Comparison of ENCODE assay signal across 9 mouse cellular contexts in the genomic region with DNA sequence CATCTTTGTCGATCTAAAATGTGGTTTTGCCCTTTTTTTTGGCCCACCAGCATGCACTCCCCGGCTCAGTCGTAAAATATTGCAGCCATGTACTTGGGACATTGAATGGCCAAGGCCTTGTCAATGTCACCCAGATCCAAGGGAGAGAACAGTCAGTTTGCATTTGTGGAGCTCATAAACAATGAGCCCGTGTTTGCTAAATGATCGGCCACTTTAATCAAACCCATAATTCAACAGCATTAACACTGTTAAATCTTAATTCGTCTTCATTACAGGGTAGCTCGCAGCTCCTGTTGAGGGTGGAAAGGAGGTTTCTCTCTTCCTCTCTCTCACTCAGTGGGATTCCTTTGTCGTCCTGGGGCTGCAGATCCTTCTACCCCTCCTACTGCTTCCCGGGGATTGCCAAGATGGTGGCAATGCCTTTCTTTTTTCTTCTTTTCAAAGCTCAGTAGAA.
DNase-seq lines count a peak whose midpoint lies in the region; ATAC-seq and TF ChIP-seq lines count a peak whose summit lies in the region.
"Had no signal": no experiment of that assay in that cellular context is flagged by ENCODE, and none has a peak within 500 bp of the region (broad histone marks: within the 10 kb centered on the region; RNA-seq: fewer than 3 reads in every experiment).

No protein-coding gene starts in this region.

- WGBS in kidney, embryonic 15.5 days = 17% methylated on average over 9 of the region's 9 CpGs
- WGBS in embryonic facial prominence, embryonic 14.5 days = 22% methylated on average over 9 of the region's 9 CpGs
- 28% methylated on average over 9 of the region's 9 CpGs for WGBS in intestine, embryonic 15.5 days
- whole genome bisulfite sequencing in midbrain, postnatal 0 days = 12% methylated on average over 9 of the region's 9 CpGs

- H3K36me3 ChIP-seq in kidney, embryonic 15.5 days = no peaks in the 10 kb centered on the region
- H3K36me3 ChIP-seq in embryonic facial prominence, embryonic 14.5 days (ENCODE audit: control insufficient read depth, insufficient read depth, low read length) = no peaks in the 10 kb centered on the region
- no peaks in the 10 kb centered on the region for H3K36me3 ChIP-seq in intestine, embryonic 15.5 days
- no peaks in the 10 kb centered on the region for H3K36me3 ChIP-seq in midbrain, postnatal 0 days (ENCODE audit: insufficient read depth, low read length)

- TF ChIP-seq CTCF in midbrain, postnatal 0 days (IDR thresholded peaks at IDR 0.05) = no peak

- H3K4me1 ChIP-seq in kidney, embryonic 15.5 days = peaks cover 21% of the 10 kb centered on the region
- H3K4me1 ChIP-seq in embryonic facial prominence, embryonic 14.5 days (ENCODE audit: control insufficient read depth, insufficient read depth, low read length) = peaks cover 16% of the 10 kb centered on the region
- H3K4me1 ChIP-seq in intestine, embryonic 15.5 days (replicated peaks) = peaks cover 7% of the 10 kb centered on the region; the same call in 1 of the 2 replicates
- H3K4me1 ChIP-seq in midbrain, postnatal 0 days (ENCODE audit: insufficient read depth, low read length) = no peaks in the 10 kb centered on the region

- 0 out of 2 replicates have a peak, but pooled peaks have one; percentile 33 for ATAC-seq in kidney, embryonic 15.5 days (replicated peaks; ENCODE audit: low FRiP score)
- ATAC-seq in embryonic facial prominence, embryonic 14.5 days (ENCODE audit: low read depth) = peak; percentile 41; the same call in 1 of the 2 replicates
- no peak; the same call in 1 of the 2 replicates for ATAC-seq in intestine, embryonic 15.5 days
- peak; percentile 13; the same call in 1 of the 2 replicates for ATAC-seq in midbrain, postnatal 0 days (ENCODE audit: low FRiP score)

- H3K9ac ChIP-seq in kidney, embryonic 15.5 days = no peak overlapping the region
- no peak overlapping the region for H3K9ac ChIP-seq in embryonic facial prominence, embryonic 14.5 days (ENCODE audit: low read depth, low read length)
- no peak overlapping the region for H3K9ac ChIP-seq in intestine, embryonic 15.5 days
- 0 out of 2 replicates have a peak overlapping the region, but pooled peaks have one; percentile 9 for H3K9ac ChIP-seq in midbrain, postnatal 0 days (replicated peaks; ENCODE audit: low read length, poor library complexity, severe bottlenecking)

- peak overlapping the region; percentile 43; the same call in 1 of the 2 replicates for H3K27ac ChIP-seq in kidney, embryonic 15.5 days
- peak overlapping the region; percentile 67 for H3K27ac ChIP-seq in embryonic facial prominence, embryonic 14.5 days (replicated peaks; ENCODE audit: low read depth, low read length)
- no peak overlapping the region for H3K27ac ChIP-seq in intestine, embryonic 15.5 days
- H3K27ac ChIP-seq in midbrain, postnatal 0 days (ENCODE audit: low read depth, low read length) = peak overlapping the region; percentile 49
- H3K27ac ChIP-seq: macrophage had no signal

- H3K4me2 ChIP-seq in kidney, embryonic 15.5 days = peak overlapping the region; percentile 38
- H3K4me2 ChIP-seq in embryonic facial prominence, embryonic 14.5 days (ENCODE audit: low read depth, low read length) = peak overlapping the region; percentile 47
- H3K4me2 ChIP-seq in intestine, embryonic 15.5 days (replicated peaks) = peak overlapping the region; percentile 42
- H3K4me2 ChIP-seq in midbrain, postnatal 0 days (ENCODE audit: low read depth, low read length, poor library complexity, severe bottlenecking) = peak overlapping the region; percentile 19; the same call in 1 of the 2 replicates

- no peaks in the 10 kb centered on the region for H3K9me3 ChIP-seq in kidney, embryonic 15.5 days (replicated peaks)
- no peaks in the 10 kb centered on the region for H3K9me3 ChIP-seq in embryonic facial prominence, embryonic 14.5 days (ENCODE audit: control insufficient read depth, low read length)
- no peaks in the 10 kb centered on the region for H3K9me3 ChIP-seq in intestine, embryonic 15.5 days
- H3K9me3 ChIP-seq in midbrain, postnatal 0 days (ENCODE audit: low read length) = no peaks in the 10 kb centered on the region

- DNase-seq in kidney, adult 11 months = no peak
- DNase-seq in embryonic facial prominence, embryonic 14.5 days (ENCODE audit: low spot score) = no peak
- no peak for DNase-seq in midbrain, postnatal 0 days (ENCODE audit: low spot score)
- DNase-seq in cerebellum, adult 9-10 months = no peak
- DNase-seq in thymus, postnatal 14 days = no peak
- DNase-seq in lung, postnatal 36 days = no peak

- no peak overlapping the region for H3K4me3 ChIP-seq in kidney, embryonic 15.5 days (replicated peaks)
- peak overlapping the region; percentile 21; the same call in 1 of the 2 replicates for H3K4me3 ChIP-seq in embryonic facial prominence, embryonic 14.5 days (ENCODE audit: low read depth, low read length)
- H3K4me3 ChIP-seq in intestine, embryonic 15.5 days (replicated peaks) = no peak overlapping the region
- no peak overlapping the region for H3K4me3 ChIP-seq in midbrain, postnatal 0 days (ENCODE audit: low read depth, low read length)

- no peaks in the 10 kb centered on the region for H3K27me3 ChIP-seq in kidney, embryonic 15.5 days
- no peaks in the 10 kb centered on the region for H3K27me3 ChIP-seq in embryonic facial prominence, embryonic 14.5 days (replicated peaks; ENCODE audit: control insufficient read depth, insufficient read depth, low read length)
- no peaks in the 10 kb centered on the region for H3K27me3 ChIP-seq in intestine, embryonic 15.5 days (replicated peaks)
- H3K27me3 ChIP-seq in midbrain, postnatal 0 days (ENCODE audit: insufficient read depth, low read length) = no peaks in the 10 kb centered on the region
